Mouse (Mus musculus): ENCODE measurements around the gene Srpk2. TPM values are rescaled to one million over a fixed set of nuclear protein-coding genes. Genes with fewer than 3 reads are reported as not detected.

Srpk2 gene
- polyA plus RNA-seq, 1 experiment from 2014 or later: 9.2 TPM

GRCm38 (mm10) chr5:23631490-23631889, 52.9 kb downstream of the Srpk2 start:
- H3K4me2 ChIP-seq: no peak overlapping the region
- 23% methylated on average over 1 of the region's 1 CpGs for WGBS (ENCODE audit: insufficient replicate concordance)

GRCm38 (mm10) chr5:23627221-23627620, 57.2 kb downstream of the Srpk2 start:
- no peaks in the 10 kb centered on the region for H3K9me3 ChIP-seq (replicated peaks)
- H3K4me2 ChIP-seq: no peak overlapping the region
- no peak overlapping the region for H3K27ac ChIP-seq
- H3K36me3 ChIP-seq: no peaks in the 10 kb centered on the region
- no peak for ATAC-seq
- H3K4me3 ChIP-seq: no peak overlapping the region
- peaks cover 6% of the 10 kb centered on the region; the same call in 1 of the 2 replicates for H3K4me1 ChIP-seq
- no peaks in the 10 kb centered on the region for H3K27me3 ChIP-seq (replicated peaks)
- no peak overlapping the region for H3K9ac ChIP-seq
- 76% methylated on average over 5 of the region's 5 CpGs for WGBS (ENCODE audit: insufficient replicate concordance)

More at GRCm38 (mm10) chr5:23631490-23631889, 52.9 kb downstream of the Srpk2 start:
- no peaks in the 10 kb centered on the region for H3K9me3 ChIP-seq (replicated peaks)
- H3K4me1 ChIP-seq: no peaks in the 10 kb centered on the region; the same call in 1 of the 2 replicates
- no peaks in the 10 kb centered on the region for H3K27me3 ChIP-seq (replicated peaks)
- H3K27ac ChIP-seq: no peak overlapping the region
- no peak for ATAC-seq
- no peaks in the 10 kb centered on the region for H3K36me3 ChIP-seq
- H3K4me3 ChIP-seq: no peak overlapping the region
- no peak overlapping the region for H3K9ac ChIP-seq

DNA sequence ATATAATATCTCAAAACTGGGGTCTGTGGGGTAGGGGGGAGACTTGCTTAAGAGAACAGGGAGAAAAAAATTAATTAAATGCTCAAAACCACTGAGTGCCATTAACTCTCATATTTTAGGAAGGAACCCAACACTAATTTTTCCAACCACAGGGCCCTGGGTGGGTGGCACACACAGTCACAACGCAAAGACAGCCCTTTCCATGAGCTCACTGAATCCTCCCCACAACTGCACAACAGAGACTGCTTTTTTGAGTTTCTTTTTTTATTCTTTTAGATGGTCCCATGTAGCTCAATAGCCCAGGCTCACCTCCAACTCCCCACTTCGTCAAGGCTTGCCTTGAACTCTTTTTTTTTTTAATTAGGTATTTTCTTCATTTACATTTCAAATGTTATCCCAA, 58.2 kb downstream of the Srpk2 start:
- Histone ChIP-seq H3K27ac (no peak overlapping the region), H3K27me3 (replicated peaks) (no peaks in the 10 kb centered on the region), H3K4me2 (no peak overlapping the region), H3K4me3 (no peak overlapping the region), H3K4me1 (0 out of 2 replicates have a peak, but pooled peaks cover 6% of the 10 kb centered on the region), H3K36me3 (no peaks in the 10 kb centered on the region), H3K9ac (no peak overlapping the region), H3K9me3 (replicated peaks) (no peaks in the 10 kb centered on the region)
- 67% methylated on average over 2 of the region's 2 CpGs for WGBS (ENCODE audit: insufficient replicate concordance)
- no peak for ATAC-seq

GRCm38 (mm10) chr5:23620621-23621020, 63.8 kb downstream of the Srpk2 start:
- Histone ChIP-seq H3K27ac (no peak overlapping the region), H3K9me3 (replicated peaks) (no peaks in the 10 kb centered on the region), H3K4me2 (no peak overlapping the region), H3K36me3 (no peaks in the 10 kb centered on the region), H3K4me1 (peaks cover 15% of the 10 kb centered on the region; the same call in 1 of the 2 replicates), H3K9ac (no peak overlapping the region), H3K4me3 (no peak overlapping the region), H3K27me3 (replicated peaks) (no peaks in the 10 kb centered on the region)
- no peak for ATAC-seq
- WGBS (ENCODE audit: insufficient replicate concordance): 65% methylated on average over 8 of the region's 8 CpGs

DNA sequence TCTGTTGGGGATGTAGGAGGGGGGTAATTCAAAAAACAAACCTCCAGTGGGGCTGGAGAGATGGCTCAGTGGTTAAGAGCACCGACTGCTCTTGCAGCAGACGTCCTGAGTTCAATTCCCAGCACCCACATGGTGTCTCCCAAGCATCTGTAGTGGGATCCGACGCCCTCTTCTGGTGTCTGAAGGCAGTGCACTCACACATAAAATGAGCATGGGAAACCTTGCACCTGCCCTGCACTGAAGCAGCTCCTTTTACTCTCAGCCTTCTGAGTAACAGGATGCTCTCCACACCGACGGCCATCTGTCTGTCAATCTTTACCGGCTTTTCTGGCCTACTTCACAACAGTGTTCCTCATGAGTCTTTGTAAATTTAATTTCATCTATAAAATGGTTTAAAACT, 65.8 kb downstream of the Srpk2 start:
- peaks cover 17% of the 10 kb centered on the region; the same call in 1 of the 2 replicates for H3K4me1 ChIP-seq
- 72% methylated on average over 7 of the region's 7 CpGs for WGBS (ENCODE audit: insufficient replicate concordance)
- no peak for ATAC-seq
- H3K36me3 ChIP-seq: no peaks in the 10 kb centered on the region
- no peak overlapping the region for H3K27ac ChIP-seq
- H3K9ac ChIP-seq: no peak overlapping the region
- H3K4me2 ChIP-seq: no peak overlapping the region
- no peaks in the 10 kb centered on the region for H3K9me3 ChIP-seq (replicated peaks)
- H3K4me3 ChIP-seq: no peak overlapping the region
- no peaks in the 10 kb centered on the region for H3K27me3 ChIP-seq (replicated peaks)

GRCm38 (mm10) chr5:23617104-23617415, 67.4 kb downstream of the Srpk2 start:
- H3K4me1 ChIP-seq: peaks cover 17% of the 10 kb centered on the region; the same call in 1 of the 2 replicates
- H3K9me3 ChIP-seq (replicated peaks): no peaks in the 10 kb centered on the region
- ATAC-seq: peak; percentile 27; the same call in 1 of the 2 replicates
- H3K27ac ChIP-seq: peak overlapping the region; percentile 75
- no peaks in the 10 kb centered on the region for H3K27me3 ChIP-seq (replicated peaks)
- H3K4me3 ChIP-seq: peak overlapping the region; percentile 63
- peak overlapping the region; percentile 73 for H3K4me2 ChIP-seq
- H3K9ac ChIP-seq: peak overlapping the region; percentile 61
- 14% methylated on average over 5 of the region's 5 CpGs for WGBS (ENCODE audit: insufficient replicate concordance)
- no peaks in the 10 kb centered on the region for H3K36me3 ChIP-seq

GRCm38 (mm10) chr5:23616270-23617103, 67.9 kb downstream of the Srpk2 start:
- 7% methylated on average over 11 of the region's 11 CpGs for WGBS (ENCODE audit: insufficient replicate concordance)
- H3K4me2 ChIP-seq: peak overlapping the region; percentile 73
- H3K36me3 ChIP-seq: no peaks in the 10 kb centered on the region
- peaks cover 17% of the 10 kb centered on the region; the same call in 1 of the 2 replicates for H3K4me1 ChIP-seq
- no peaks in the 10 kb centered on the region for H3K27me3 ChIP-seq (replicated peaks)
- H3K4me3 ChIP-seq: peak overlapping the region; percentile 63
- H3K9me3 ChIP-seq (replicated peaks): no peaks in the 10 kb centered on the region
- H3K9ac ChIP-seq: peak overlapping the region; percentile 65
- H3K27ac ChIP-seq: peak overlapping the region; percentile 78
- peak; percentile 88 for ATAC-seq

DNA sequence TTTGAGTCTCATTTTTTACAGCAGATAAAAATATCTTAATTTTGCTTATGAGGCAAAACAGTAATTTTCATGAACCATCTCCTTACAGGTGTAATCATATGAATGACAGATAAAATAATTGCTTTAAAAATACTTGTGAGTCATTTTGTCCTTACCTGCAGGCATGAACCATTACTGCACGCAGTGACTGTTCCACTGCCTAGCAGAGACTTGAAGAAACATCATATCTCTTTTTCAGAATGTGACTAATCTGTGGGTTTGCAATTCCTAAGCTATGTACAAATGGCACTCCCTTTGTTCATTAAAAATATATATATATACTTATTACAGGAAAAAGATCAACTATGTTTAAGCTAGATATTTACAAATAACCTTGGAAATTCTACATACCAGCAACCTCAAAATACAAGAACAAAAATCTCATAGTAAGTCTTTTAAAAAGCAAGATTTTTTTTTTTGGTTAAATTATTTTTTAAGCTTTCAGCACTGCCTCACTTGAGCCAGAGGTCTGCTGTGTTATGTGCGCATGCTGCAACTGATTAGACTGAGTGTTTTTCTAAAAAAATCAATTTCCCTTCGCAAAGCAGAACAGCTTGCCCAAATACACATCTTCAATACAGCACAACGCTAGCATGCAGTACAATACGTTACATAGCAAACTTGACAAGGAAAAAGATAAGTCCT, 68.7 kb downstream of the Srpk2 start:
- Histone ChIP-seq H3K4me3 (peak overlapping the region; percentile 63), H3K9me3 (replicated peaks) (no peaks in the 10 kb centered on the region), H3K27ac (peak overlapping the region; percentile 78), H3K4me2 (peak overlapping the region; percentile 73), H3K4me1 (peaks cover 17% of the 10 kb centered on the region; the same call in 1 of the 2 replicates), H3K36me3 (no peaks in the 10 kb centered on the region), H3K9ac (peak overlapping the region; percentile 65), H3K27me3 (replicated peaks) (no peaks in the 10 kb centered on the region)
- 32% methylated on average over 5 of the region's 5 CpGs for WGBS (ENCODE audit: insufficient replicate concordance)
- ATAC-seq: peak; percentile 46

GRCm38 (mm10) chr5:23612856-23613255, 71.6 kb downstream of the Srpk2 start:
- Histone ChIP-seq H3K4me1 (peaks cover 17% of the 10 kb centered on the region; the same call in 1 of the 2 replicates), H3K36me3 (no peaks in the 10 kb centered on the region), H3K4me2 (no peak overlapping the region), H3K27me3 (replicated peaks) (no peaks in the 10 kb centered on the region), H3K9ac (no peak overlapping the region), H3K27ac (no peak overlapping the region), H3K9me3 (replicated peaks) (no peaks in the 10 kb centered on the region), H3K4me3 (no peak overlapping the region)
- no peak for ATAC-seq
- WGBS (ENCODE audit: insufficient replicate concordance): 78% methylated on average over 3 of the region's 3 CpGs

- Histone ChIP-seq H3K27ac (no peak overlapping the region), H3K9ac (no peak overlapping the region), H3K9me3 (replicated peaks) (no peaks in the 10 kb centered on the region), H3K4me1 (peaks cover 13% of the 10 kb centered on the region), H3K27me3 (replicated peaks) (no peaks in the 10 kb centered on the region), H3K4me2 (peak overlapping the region; percentile 34), H3K36me3 (no peaks in the 10 kb centered on the region), H3K4me3 (no peak overlapping the region)
- ATAC-seq: 0 out of 2 replicates have a peak, but pooled peaks have one; percentile 49
- 33% methylated on average over 7 of the region's 7 CpGs for WGBS (ENCODE audit: insufficient replicate concordance)
Measured at GRCm38 (mm10) chr5:23604036-23604705, 80.2 kb downstream of the Srpk2 start.

- Histone ChIP-seq H3K4me3 (no peak overlapping the region), H3K4me1 (peaks cover 30% of the 10 kb centered on the region), H3K4me2 (no peak overlapping the region), H3K9me3 (replicated peaks) (no peaks in the 10 kb centered on the region), H3K27me3 (replicated peaks) (no peaks in the 10 kb centered on the region), H3K27ac (no peak overlapping the region), H3K9ac (no peak overlapping the region), H3K36me3 (no peaks in the 10 kb centered on the region)
- no peak for ATAC-seq
- WGBS (ENCODE audit: insufficient replicate concordance): 53% methylated on average over 5 of the region's 5 CpGs
Measured at GRCm38 (mm10) chr5:23599750-23600537, 84.5 kb downstream of the Srpk2 start.
